ENCODE assay signal across 7 mouse cellular contexts in genomic region chr14:21053151-21053550, GRCm38 (mm10). TPM values are rescaled to one million over a fixed set of nuclear protein-coding genes. Genes with fewer than 3 reads are reported as not detected.
DNase-seq lines count a peak whose midpoint lies in the region; ATAC-seq and TF ChIP-seq lines count a peak whose summit lies in the region.

No protein-coding gene starts in this region.

- no peak for TF ChIP-seq CTCF in C2C12 (IDR thresholded peaks at IDR 0.05; ENCODE audit: control insufficient read depth, insufficient read depth, insufficient read length)
- TF ChIP-seq CTCF in E14TG2a.4 (conservative IDR thresholded peaks at IDR 0.05; ENCODE audit: low read length) = no peak

- H3K4me2 ChIP-seq in hindbrain, embryonic 11.5 days (replicated peaks; ENCODE audit: low read depth, low read length) = peak overlapping the region; percentile 67
- H3K4me2 ChIP-seq in lung, embryonic 16.5 days (ENCODE audit: low read depth, low read length) = peak overlapping the region; percentile 62

- peaks cover 68% of the 10 kb centered on the region for H3K79me2 ChIP-seq in C2C12 (ENCODE audit: control insufficient read depth, insufficient read depth)

- H3K36me3 ChIP-seq in C2C12 (ENCODE audit: control insufficient read depth, insufficient read depth) (no peaks in the 10 kb centered on the region), E14TG2a.4 (ENCODE audit: insufficient read depth, low read length) (peaks cover 35% of the 10 kb centered on the region)
- no peaks in the 10 kb centered on the region for H3K36me3 ChIP-seq in hindbrain, embryonic 11.5 days (ENCODE audit: control insufficient read depth, insufficient read depth, low read length)
- H3K36me3 ChIP-seq in lung, embryonic 16.5 days (ENCODE audit: control insufficient read depth, insufficient read depth, low read length) = no peaks in the 10 kb centered on the region; the same call in 1 of the 2 replicates

- no peak for DNase-seq in hindbrain, embryonic 11.5 days (ENCODE audit: low spot score)
- DNase-seq in cerebellum, adult 9-10 months = no peak
- no peak for DNase-seq in layer of hippocampus, adult 18-20 months (ENCODE audit: low spot score in 2 of 2)
- no peak for DNase-seq in left cerebral cortex, adult 9 months (ENCODE audit: low spot score in 2 of 2)

- peaks cover 52% of the 10 kb centered on the region for H3K4me1 ChIP-seq in E14TG2a.4 (replicated peaks; ENCODE audit: low read depth, low read length)
- H3K4me1 ChIP-seq in hindbrain, embryonic 11.5 days (replicated peaks; ENCODE audit: control insufficient read depth, insufficient read depth, low read length) = no peaks in the 10 kb centered on the region
- H3K4me1 ChIP-seq in lung, embryonic 16.5 days (replicated peaks; ENCODE audit: control insufficient read depth, insufficient read depth, low read length) = peaks cover 14% of the 10 kb centered on the region; the same call in 1 of the 2 replicates

- 15% methylated on average over 8 of the region's 8 CpGs for WGBS in hindbrain, embryonic 11.5 days
- WGBS in lung, embryonic 16.5 days = 3% methylated on average over 8 of the region's 8 CpGs

- no peak overlapping the region for H3K27ac ChIP-seq in hindbrain, embryonic 11.5 days (ENCODE audit: low read depth, low read length)
- H3K27ac ChIP-seq in lung, embryonic 16.5 days (ENCODE audit: low read length) = peak overlapping the region; percentile 86

- 0 out of 2 replicates have a peak overlapping the region, but pooled peaks have one; percentile 69 for H3K9ac ChIP-seq in hindbrain, embryonic 11.5 days (ENCODE audit: low read depth, low read length)
- peak overlapping the region; percentile 85 for H3K9ac ChIP-seq in lung, embryonic 16.5 days (ENCODE audit: low read length)

- H3K79me3 ChIP-seq in C2C12 (ENCODE audit: low read depth) = peaks cover 45% of the 10 kb centered on the region

- H3K27me3 ChIP-seq in C2C12 (ENCODE audit: control insufficient read depth, insufficient read depth, insufficient read length) = no peaks in the 10 kb centered on the region
- H3K27me3 ChIP-seq in E14TG2a.4 (ENCODE audit: insufficient read depth, low read length) = no peaks in the 10 kb centered on the region
- no peaks in the 10 kb centered on the region for H3K27me3 ChIP-seq in hindbrain, embryonic 11.5 days (ENCODE audit: control insufficient read depth, insufficient read depth, low read length)
- no peaks in the 10 kb centered on the region for H3K27me3 ChIP-seq in lung, embryonic 16.5 days (ENCODE audit: control insufficient read depth, insufficient read depth, low read depth, low read length)

- no peaks in the 10 kb centered on the region for H3K9me3 ChIP-seq in E14TG2a.4 (ENCODE audit: low read length)
- H3K9me3 ChIP-seq in hindbrain, embryonic 11.5 days (ENCODE audit: control insufficient read depth, low read length) = no peaks in the 10 kb centered on the region
- no peaks in the 10 kb centered on the region for H3K9me3 ChIP-seq in lung, embryonic 16.5 days (ENCODE audit: control insufficient read depth, low read length)

- H3ac ChIP-seq in C2C12 (ENCODE audit: control insufficient read depth, insufficient read length, low read depth) = no peak overlapping the region

- no peak for ATAC-seq in hindbrain, embryonic 11.5 days (ENCODE audit: low FRiP score)
- ATAC-seq in lung, embryonic 16.5 days (ENCODE audit: low read depth) = no peak

- H3K4me3 ChIP-seq in C2C12 (ENCODE audit: insufficient read depth, poor library complexity, severe bottlenecking) (peak overlapping the region; percentile 83), E14TG2a.4 (replicated peaks; ENCODE audit: low read length) (peak overlapping the region; percentile 99)
- H3K4me3 ChIP-seq in hindbrain, embryonic 11.5 days (ENCODE audit: low read depth, low read length) = peak overlapping the region; percentile 91
- H3K4me3 ChIP-seq in lung, embryonic 16.5 days (ENCODE audit: low read length) = peak overlapping the region; percentile 95

TF ChIP-seq in C2C12, 6 proteins besides CTCF, POLR2A, EP300 and RAD21:
- TF ChIP-seq USF1 (IDR thresholded peaks at IDR 0.05; ENCODE audit: low read depth) = no peak
- TF ChIP-seq CEBPB (IDR thresholded peaks at IDR 0.05; ENCODE audit: low read depth) = peak; percentile 27
TF ChIP-seq in C2C12: peak in this region for 1.

RNA-seq across cellular contexts. Expression of gene Adk, which starts 0.8 kb away (rescaled TPM):
- 69.5 TPM for polyA plus RNA-seq in C2C12 (2012; fragmentation: generic; extraction: Trizol)
- polyA plus RNA-seq in hindbrain, embryonic 11.5 days (2014; fragmentation: Nextera tagmentation; extraction: Ambion mirVana) = 107 and 108 TPM in 2 replicates
- 195 TPM in 2 replicates for polyA plus RNA-seq in lung, embryonic 16.5 days (2015; fragmentation: Nextera tagmentation; extraction: Ambion mirVana)
- 10 to 100 TPM; 64.2 to 69.7 TPM for total RNA-seq in layer of hippocampus, adult 18-20 months (2021)

RNA-seq across cellular contexts. Expression of gene Ap3m1, which starts 0.8 kb away (rescaled TPM):
- 14.0 TPM for polyA plus RNA-seq in C2C12 (2012; fragmentation: generic; extraction: Trizol)
- polyA plus RNA-seq in hindbrain, embryonic 11.5 days (2014; fragmentation: Nextera tagmentation; extraction: Ambion mirVana) = 135 and 138 TPM in 2 replicates
- 63.9 and 83.5 TPM in 2 replicates for polyA plus RNA-seq in lung, embryonic 16.5 days (2015; fragmentation: Nextera tagmentation; extraction: Ambion mirVana)
- total RNA-seq in layer of hippocampus, adult 18-20 months (2021) = 10 to 100 TPM; 67.2 to 70.5 TPM
